ENCODE assay signal across 8 mouse cellular contexts in genomic region chr7:35317729-35318609, GRCm38 (mm10). TPM values are rescaled to one million over a fixed set of nuclear protein-coding genes. Genes with fewer than 3 reads are reported as not detected.
A peak's percentile ranks its signal among the peaks of the same experiment; 100 is the strongest.
DNase-seq lines count a peak whose midpoint lies in the region; ATAC-seq and TF ChIP-seq lines count a peak whose summit lies in the region.

Gene Gpatch1 (minus strand): TSS chr7:35318440.

- peaks cover 26% of the 10 kb centered on the region for H3K4me1 ChIP-seq in erythroblast, embryonic 14.5 days (ENCODE audit: control insufficient read depth)
- peaks cover 11% of the 10 kb centered on the region for H3K4me1 ChIP-seq in heart, embryonic 12.5 days (replicated peaks)
- H3K4me1 ChIP-seq in kidney, embryonic 16.5 days (ENCODE audit: insufficient read depth, low read length), result peaks cover 13% of the 10 kb centered on the region
- H3K4me1 ChIP-seq in liver, adult 2 months (ENCODE audit: control insufficient read depth, insufficient read depth, low read length), result peaks cover 8% of the 10 kb centered on the region

- H3K36me3 ChIP-seq in erythroblast, embryonic 14.5 days (ENCODE audit: control insufficient read depth), result no peaks in the 10 kb centered on the region
- H3K36me3 ChIP-seq in heart, embryonic 12.5 days, result 0 out of 2 replicates have a peak, but pooled peaks cover under 1% of the 10 kb centered on the region
- no peaks in the 10 kb centered on the region for H3K36me3 ChIP-seq in kidney, embryonic 16.5 days (ENCODE audit: insufficient read depth, low read length)
- no peaks in the 10 kb centered on the region for H3K36me3 ChIP-seq in liver, adult 2 months (ENCODE audit: control insufficient read depth, insufficient read depth, low read length)

- peak within 1 kb of the TSS; percentile 76 for H3K9ac ChIP-seq in heart, embryonic 12.5 days
- H3K9ac ChIP-seq in kidney, embryonic 16.5 days (replicated peaks; ENCODE audit: low read length), result peak within 1 kb of the TSS; percentile 81
- peak within 1 kb of the TSS; percentile 98 for H3K9ac ChIP-seq in liver, adult 2 months (ENCODE audit: low read depth, low read length)

- H3K9me3 ChIP-seq in erythroblast, embryonic 14.5 days (ENCODE audit: control insufficient read depth, low read length), result no peaks in the 10 kb centered on the region
- H3K9me3 ChIP-seq in heart, embryonic 12.5 days (replicated peaks), result no peaks in the 10 kb centered on the region
- H3K9me3 ChIP-seq in kidney, embryonic 16.5 days (ENCODE audit: low read length), result no peaks in the 10 kb centered on the region

- peak; percentile 57 for TF ChIP-seq POLR2A in liver, adult 2 months (IDR thresholded peaks at IDR 0.05; ENCODE audit: extremely low read depth, insufficient read depth, low read length)

- peak; percentile 90 for DNase-seq in CD4-positive helper T cell, adult 2 months (ENCODE audit: low read depth, low spot score)
- DNase-seq in brain, embryonic 18.5 days (ENCODE audit: low read depth, low spot score), result peak; percentile 74
- peak; percentile 77 for DNase-seq in liver, adult 2 months (ENCODE audit: extremely low read depth, low read depth, low spot score)
- peak; percentile 80 to 85 for DNase-seq in spleen, postnatal 36 days (ENCODE audit: low spot score in 2 of 2)

- peaks cover 3% of the 10 kb centered on the region for H3K27me3 ChIP-seq in erythroblast, embryonic 14.5 days (ENCODE audit: control insufficient read depth)
- H3K27me3 ChIP-seq in heart, embryonic 12.5 days (replicated peaks), result no peaks in the 10 kb centered on the region
- no peaks in the 10 kb centered on the region for H3K27me3 ChIP-seq in kidney, embryonic 16.5 days (ENCODE audit: insufficient read depth, low read length)
- H3K27me3 ChIP-seq in liver, adult 2 months (ENCODE audit: control insufficient read depth, insufficient read depth, low read length), result no peaks in the 10 kb centered on the region

- no peak for TF ChIP-seq CTCF in liver, adult 2 months (IDR thresholded peaks at IDR 0.05; ENCODE audit: low read depth, low read length)

- peak within 1 kb of the TSS; percentile 86 for H3K4me3 ChIP-seq in erythroblast, embryonic 14.5 days (replicated peaks)
- H3K4me3 ChIP-seq in heart, embryonic 12.5 days, result peak within 1 kb of the TSS; percentile 88
- peak within 1 kb of the TSS; percentile 82 for H3K4me3 ChIP-seq in kidney, embryonic 16.5 days (ENCODE audit: low read length)
- H3K4me3 ChIP-seq in liver, adult 2 months (ENCODE audit: insufficient read depth, low read depth, low read length), result peak within 1 kb of the TSS; percentile 99

- H3K4me2 ChIP-seq in heart, embryonic 12.5 days, result peak within 1 kb of the TSS; percentile 77
- H3K4me2 ChIP-seq in kidney, embryonic 16.5 days (replicated peaks; ENCODE audit: low read depth, low read length), result peak within 1 kb of the TSS; percentile 62

- H3K79me2 ChIP-seq in liver, adult 2 months (ENCODE audit: control insufficient read depth, insufficient read depth, low read length), result peaks cover 10% of the 10 kb centered on the region; the same call in 1 of the 2 replicates

- peak; percentile 87 for ATAC-seq in heart, embryonic 12.5 days (ENCODE audit: insufficient number of reproducible peaks, low FRiP score)
- peak; percentile 86; the same call in 1 of the 2 replicates for ATAC-seq in kidney, embryonic 16.5 days (ENCODE audit: low FRiP score, low TSS enrichment)
- peak; percentile 92 for ATAC-seq in monocyte, adult 5-6 weeks (replicated peaks; ENCODE audit: insufficient number of reproducible peaks, low FRiP score, low TSS enrichment, poor library complexity, severe bottlenecking)

- WGBS in heart, embryonic 12.5 days, result under 1% methylated on average over 39 of the region's 39 CpGs
- 1% methylated on average over 39 of the region's 39 CpGs for WGBS in kidney, embryonic 16.5 days
- 2% methylated on average over 39 of the region's 39 CpGs for WGBS in liver, adult 2 months

- H3K27ac ChIP-seq in heart, embryonic 12.5 days (ENCODE audit: poor library complexity, severe bottlenecking), result peak within 1 kb of the TSS; percentile 48; the same call in 1 of the 2 replicates
- H3K27ac ChIP-seq in kidney, embryonic 16.5 days (ENCODE audit: low read length), result peak within 1 kb of the TSS; percentile 23; the same call in 1 of the 2 replicates
- peak within 1 kb of the TSS; percentile 62 for H3K27ac ChIP-seq in liver, adult 2 months (replicated peaks; ENCODE audit: insufficient read depth, low read depth, low read length)

RNA-seq across cellular contexts. Expression of gene Gpatch1, which starts in this region (rescaled TPM):
- 0.32 and 0.41 TPM in 2 replicates for polyA plus RNA-seq in erythroblast, embryonic 14.5 days (2012)
- 12.5 and 13.3 TPM in 2 replicates for polyA plus RNA-seq in heart, embryonic 12.5 days (2016; fragmentation: Nextera tagmentation; extraction: Ambion mirVana)
- polyA plus RNA-seq in kidney, embryonic 16.5 days (2015; fragmentation: Nextera tagmentation; extraction: Ambion mirVana), result 19.6 and 19.9 TPM in 2 replicates
- 4.1 and 5.3 TPM in 2 replicates for total RNA-seq in liver, adult 2 months (2014; rRNA removed)
- 1.9 and 2.5 TPM in 2 replicates for polyA plus RNA-seq in liver, adult 2 months (2012; rRNA removed)
- total RNA-seq in monocyte, adult 5-6 weeks (2017), result 10.4 to 20.6 TPM (median 15.0 TPM) in 3 replicates

Comparison
In these comparisons a context has a peak if more than half of its experiments do, and no peak if none do; other contexts are left out.
1. Peak in every context shown above with its lines: DNase-seq, ATAC-seq, H3K4me3 ChIP-seq and H3K27ac ChIP-seq.